Comparison of ENCODE assay signal across 23 mouse cellular contexts in the genomic region with DNA sequence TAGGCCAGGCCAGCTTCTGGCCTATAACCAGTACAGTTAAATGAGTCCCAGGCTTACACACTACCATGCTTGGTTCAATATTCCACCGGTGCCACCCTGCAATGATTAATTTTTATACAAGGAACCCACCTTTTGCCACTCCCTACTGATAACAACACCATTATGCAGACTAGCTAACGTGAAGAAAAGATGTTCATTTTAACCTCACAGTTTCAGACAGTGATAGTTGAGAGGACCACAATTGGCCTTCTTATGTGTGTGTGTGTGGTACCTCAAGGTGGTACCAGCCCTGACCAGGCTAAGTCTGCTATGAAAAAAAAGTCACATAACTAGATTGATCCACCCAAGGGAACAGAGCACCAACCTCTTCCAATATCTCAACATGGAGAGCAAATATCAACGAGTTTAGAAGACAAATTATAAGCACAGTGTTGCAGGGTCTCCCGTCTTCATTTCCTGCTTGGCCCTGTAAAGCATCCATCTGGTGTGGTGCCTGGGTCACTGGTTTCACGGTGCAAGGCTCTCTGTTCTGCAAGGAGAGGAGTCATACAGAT.
"Had no signal": no experiment of that assay in that cellular context is flagged by ENCODE, and none has a peak within 500 bp of the region (broad histone marks: within the 10 kb centered on the region; RNA-seq: fewer than 3 reads in every experiment).

No protein-coding gene starts in this region.

- ATAC-seq: hindbrain, embryonic 16.5 days; inflammation-experienced regulatory T-cells, adult 6 months; intestine, embryonic 15.5 days; intestine, postnatal 0 days had no signal

- H3K4me1 ChIP-seq: heart, embryonic 10.5 days; hindbrain, embryonic 10.5 days; hindbrain, embryonic 12.5 days; intestine, embryonic 15.5 days had no signal

- H3K9ac ChIP-seq: heart, embryonic 12.5 days; hindbrain, embryonic 12.5 days; hindbrain, embryonic 14.5 days; intestine, embryonic 15.5 days; limb, embryonic 13.5 days; limb, embryonic 15.5 days had no signal

- H3K27ac ChIP-seq: heart, embryonic 10.5 days; hindbrain, embryonic 10.5 days; hindbrain, embryonic 12.5 days; hindbrain, embryonic 14.5 days; intestine, embryonic 15.5 days; kidney, postnatal 0 days; limb, embryonic 13.5 days; limb, embryonic 15.5 days had no signal

- H3K4me2 ChIP-seq: heart, embryonic 12.5 days; hindbrain, embryonic 12.5 days; hindbrain, embryonic 14.5 days; intestine, embryonic 15.5 days; limb, embryonic 13.5 days; limb, embryonic 15.5 days had no signal

- H3K27me3 ChIP-seq: heart, embryonic 12.5 days; hindbrain, embryonic 12.5 days; intestine, embryonic 15.5 days; limb, embryonic 13.5 days; limb, embryonic 15.5 days had no signal

- H3K36me3 ChIP-seq: heart, embryonic 10.5 days; heart, embryonic 12.5 days; hindbrain, embryonic 10.5 days; hindbrain, embryonic 12.5 days; intestine, embryonic 15.5 days; limb, embryonic 13.5 days; limb, embryonic 15.5 days had no signal

- H3K4me3 ChIP-seq: heart, embryonic 10.5 days; heart, embryonic 12.5 days; hindbrain, embryonic 10.5 days; hindbrain, embryonic 12.5 days; intestine, embryonic 15.5 days; limb, embryonic 13.5 days; limb, embryonic 15.5 days had no signal

- H3K9me3 ChIP-seq: heart, embryonic 10.5 days; heart, embryonic 12.5 days; hindbrain, embryonic 10.5 days; hindbrain, embryonic 12.5 days; intestine, embryonic 15.5 days; limb, embryonic 13.5 days; limb, embryonic 15.5 days had no signal

- DNase-seq: gastrocnemius, postnatal 14 days; heart, adult 18-20 months; heart, postnatal 10 days; heart, postnatal 4 days; kidney, adult 18-20 months; kidney, adult 8-10 months; kidney, postnatal 14 days; kidney, postnatal 36 days; layer of hippocampus, adult 9-11 months; layer of hippocampus, postnatal 36 days; left cerebral cortex, postnatal 4 days had no signal
